Mouse (Mus musculus) hindbrain, embryonic 15.5 days (tissue): ENCODE results near the gene Pus7. TPM values are rescaled to one million over a fixed set of nuclear protein-coding genes. Genes with fewer than 3 reads are reported as not detected.
"Not testable (repeated sequence)": the region's sequence is repeated elsewhere in the genome, so short reads cannot be mapped to it uniquely, and the experiment has no call there.

Source experiments
- ATAC-seq: fragments of 200-750 bp; cut with Nextera tagmentation; 2 replicates; pipeline ENCODE4 v1.8.0; 2017; ENCODE audit warnings: low read depth, moderate number of reproducible peaks, moderate TSS enrichment; ENCODE audit not compliant: low FRiP score
- H3K27ac ChIP-seq: fragments of 300-500 bp; sonication (generic); replicated peaks from 2 replicates; pipeline ENCODE4 v1.5.1; 2015; ENCODE audit warnings: mild to moderate bottlenecking, inconsistent platforms
- H3K27me3 ChIP-seq: fragments of 300-500 bp; sonication (generic); 2 replicates; pipeline ENCODE4 v1.6.1; 2015; ENCODE audit warnings: control low read depth, inconsistent platforms
- H3K36me3 ChIP-seq: fragments of 300-500 bp; sonication (generic); 2 replicates; pipeline ENCODE4 v1.6.1; 2015; ENCODE audit warnings: control low read depth, inconsistent platforms
- H3K4me1 ChIP-seq: fragments of 300-500 bp; sonication (generic); replicated peaks from 2 replicates; pipeline ENCODE4 v1.6.1; 2015; ENCODE audit warnings: control low read depth, inconsistent platforms
- H3K4me2 ChIP-seq: fragments of 300-500 bp; sonication (generic); 2 replicates; pipeline ENCODE4 v1.6.1; 2015; ENCODE audit warnings: moderate library complexity, mild to moderate bottlenecking, inconsistent platforms
- H3K4me3 ChIP-seq: fragments of 300-500 bp; sonication (generic); 2 replicates; pipeline ENCODE4 v1.5.1; 2015; ENCODE audit warnings: mild to moderate bottlenecking, inconsistent platforms
- H3K9ac ChIP-seq: fragments of 300-500 bp; sonication (generic); 2 replicates; pipeline ENCODE4 v1.6.1; 2015; ENCODE audit warnings: inconsistent platforms
- H3K9me3 ChIP-seq: fragments of 300-500 bp; sonication (generic); 2 replicates; pipeline ENCODE4 v1.6.1; 2016; ENCODE audit warnings: control low read depth, inconsistent platforms
- WGBS: fragments of 180-500 bp; shearing (Covaris S2); methylation state at CpG from one replicate; pipeline ENCODE4 v1.1.7; 2015; 5-methylcytosine and 5-hydroxymethylcytosine counted together
- polyA plus RNA-seq: library from polyadenylated mRNA; unstranded; fragments of >200 nt; fragmentation: Nextera tagmentation; extraction: Ambion mirVana; gene quantifications from 2 replicates; pipeline ENCODE4 v1.2.1, GENCODE M21; 2015

Pus7 gene
- polyA plus RNA-seq, 1 experiment from 2014 or later: 19.6 TPM

DNA sequence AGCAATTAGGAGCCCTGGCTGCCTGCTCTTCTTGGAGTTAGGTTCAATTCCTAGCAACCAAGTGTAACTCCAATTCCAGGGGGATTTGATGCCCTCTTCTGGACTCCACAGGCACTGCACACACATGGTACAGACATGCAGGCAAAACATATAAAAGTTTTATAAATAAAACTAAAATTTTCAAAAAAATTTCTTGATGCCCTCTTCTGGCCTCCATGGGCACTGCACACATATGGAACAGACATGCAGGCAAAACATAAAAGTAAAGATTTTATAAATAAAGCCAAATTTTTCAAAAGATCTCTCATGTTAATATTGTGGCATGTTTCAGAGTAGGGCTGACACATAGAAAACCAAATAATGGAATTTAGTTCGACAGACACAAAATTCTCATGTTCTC lies 73.8 kb downstream of the Pus7 start:
- no peaks in the 10 kb centered on the region for H3K27me3 ChIP-seq
- H3K9ac ChIP-seq: no peak overlapping the region
- peaks cover 8% of the 10 kb centered on the region for H3K9me3 ChIP-seq
- no peak overlapping the region for H3K4me2 ChIP-seq
- no peak overlapping the region for H3K4me3 ChIP-seq
- peaks cover 29% of the 10 kb centered on the region for H3K36me3 ChIP-seq
- H3K4me1 ChIP-seq: no peaks in the 10 kb centered on the region; the same call in 1 of the 2 replicates
- H3K27ac ChIP-seq: no peak overlapping the region
- WGBS: 98% methylated on average over 1 of the region's 1 CpGs
- ATAC-seq: no peak

DNA sequence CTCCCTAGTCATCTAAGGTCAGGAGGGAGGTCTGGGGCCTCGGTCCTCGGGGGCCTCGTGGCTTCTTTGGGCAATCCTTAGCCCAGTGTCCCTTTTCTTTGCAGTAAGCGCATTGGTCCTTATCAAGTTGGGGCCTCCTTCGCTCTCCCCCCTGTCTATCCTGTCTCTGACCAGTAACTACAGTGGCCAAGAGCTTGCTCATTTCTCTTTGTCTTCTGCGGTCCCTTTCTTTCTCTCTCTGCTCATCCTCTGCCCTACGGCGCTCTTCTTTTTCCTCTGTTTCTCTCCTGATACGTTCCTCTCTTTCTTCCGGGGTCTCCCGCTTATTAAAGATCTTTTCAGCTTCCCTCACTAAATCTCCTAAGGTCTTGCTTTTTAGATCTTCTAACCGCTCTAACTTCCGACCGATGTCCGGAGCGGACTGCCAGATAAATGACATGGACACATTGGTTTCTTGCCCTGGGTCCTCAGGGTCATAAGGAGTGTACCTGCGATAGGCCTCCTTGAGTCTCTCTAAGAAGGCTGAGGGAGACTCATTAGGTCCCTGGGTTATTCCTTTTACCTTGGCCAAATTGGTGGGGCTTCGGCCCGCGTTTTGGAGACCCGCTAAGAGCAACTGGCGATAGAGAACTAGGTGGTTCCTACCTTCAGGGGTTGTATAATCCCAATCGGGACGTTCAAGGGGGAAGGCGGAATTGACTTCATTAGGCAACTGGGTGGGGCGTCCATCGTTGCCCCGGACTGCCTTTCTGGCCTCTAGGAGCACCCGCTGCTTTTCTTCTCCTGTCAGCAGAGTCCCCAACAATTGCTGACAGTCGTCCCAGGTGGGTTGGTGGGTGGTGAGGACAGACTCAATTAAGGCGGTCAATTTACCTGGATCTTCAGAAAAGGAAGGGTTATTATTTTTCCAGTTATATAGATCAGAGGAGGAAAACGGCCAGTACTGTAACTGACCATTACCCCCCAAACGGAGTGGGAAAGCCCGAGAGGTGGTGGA lies 76.6 kb downstream of the Pus7 start:
- H3K9ac ChIP-seq, H3K27me3 ChIP-seq, H3K4me1 ChIP-seq, H3K27ac ChIP-seq, H3K4me3 ChIP-seq, H3K4me2 ChIP-seq, ATAC-seq: not testable (repeated sequence)
- peaks cover 50% of the 10 kb centered on the region for H3K36me3 ChIP-seq
- peaks cover 18% of the 10 kb centered on the region for H3K9me3 ChIP-seq
- whole genome bisulfite sequencing: 98% methylated on average over 29 of the region's 34 CpGs

DNA sequence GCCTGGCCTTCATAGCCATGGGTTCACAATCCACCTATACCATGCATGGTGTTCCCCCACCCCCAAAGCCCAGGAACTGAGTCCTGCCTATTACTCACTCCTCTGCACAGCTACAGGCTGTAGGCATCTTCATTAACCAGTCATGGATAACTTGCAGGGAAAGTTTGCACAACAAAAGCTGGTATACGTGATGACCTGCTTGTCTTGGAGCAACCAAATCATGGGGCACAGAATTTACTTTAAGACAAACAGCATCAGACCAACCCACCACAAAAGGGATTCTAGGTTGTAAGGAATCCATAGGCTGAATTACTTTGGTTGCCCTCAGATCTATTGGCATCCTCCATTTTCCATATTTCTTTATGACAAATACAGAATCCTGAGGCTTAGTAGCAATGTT lies 86.1 kb downstream of the Pus7 start:
- no peak for ATAC-seq
- no peaks in the 10 kb centered on the region for H3K27me3 ChIP-seq
- H3K4me3 ChIP-seq: no peak overlapping the region
- H3K9ac ChIP-seq: no peak overlapping the region
- 97% methylated on average over 1 of the region's 1 CpGs for WGBS
- H3K4me1 ChIP-seq: no peaks in the 10 kb centered on the region
- H3K27ac ChIP-seq: no peak overlapping the region
- H3K36me3 ChIP-seq: peaks cover 22% of the 10 kb centered on the region
- H3K4me2 ChIP-seq: no peak overlapping the region
- peaks cover 16% of the 10 kb centered on the region for H3K9me3 ChIP-seq

Other genes starting within 250 kb of the Pus7 start
- gene Srpk2, start 99.1 kb downstream of the Pus7 start, polyA plus RNA-seq: 96.7 and 101 TPM in 2 replicates
- 28.2 and 32.6 TPM in 2 replicates for gene Rint1, start 4.0 kb upstream of the Pus7 start, polyA plus RNA-seq
- 81.3 and 95.6 TPM in 2 replicates for gene Tomm7, start 60.5 kb upstream of the Pus7 start, polyA plus RNA-seq
- 31.0 and 31.2 TPM in 2 replicates for gene Fam126a, start 247.0 kb upstream of the Pus7 start, polyA plus RNA-seq